ENCODE assay signal across 8 mouse cellular contexts in the genomic region with DNA sequence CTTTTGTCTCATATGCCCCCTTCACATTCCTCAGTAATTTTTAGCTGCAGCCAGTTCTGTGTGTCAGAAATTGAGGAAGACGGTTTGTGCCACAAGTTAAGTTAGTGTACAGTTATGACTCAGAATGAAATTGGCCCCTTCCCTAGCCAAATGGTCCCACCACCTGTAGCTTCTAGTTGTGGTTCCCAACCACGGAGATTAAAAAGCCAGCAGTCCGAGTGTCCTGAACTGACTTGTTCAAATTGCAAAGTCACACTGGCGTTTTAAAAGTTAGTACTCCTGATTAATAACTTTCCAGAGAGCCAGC. TPM values are rescaled to one million over a fixed set of nuclear protein-coding genes. Genes with fewer than 3 reads are reported as not detected.
A peak's percentile ranks its signal among the peaks of the same experiment; 100 is the strongest.
DNase-seq lines count a peak whose midpoint lies in the region; ATAC-seq and TF ChIP-seq lines count a peak whose summit lies in the region.

No protein-coding gene starts in this region.

- no peak for TF ChIP-seq EP300 in heart, postnatal 0 days (IDR thresholded peaks at IDR 0.05; ENCODE audit: low read depth)

- H3K27ac ChIP-seq in heart, postnatal 0 days (ENCODE audit: low read depth): peak overlapping the region; percentile 98
- no peak overlapping the region; the same call in 1 of the 2 replicates for H3K27ac ChIP-seq in lung, embryonic 16.5 days (ENCODE audit: low read length)
- peak overlapping the region; percentile 96 for H3K27ac ChIP-seq in stomach, embryonic 16.5 days (ENCODE audit: low read length)

- H3K36me3 ChIP-seq in heart, postnatal 0 days (replicated peaks; ENCODE audit: control insufficient read depth, insufficient read depth, low read length): peaks cover 9% of the 10 kb centered on the region; the same call in 1 of the 2 replicates
- H3K36me3 ChIP-seq in lung, embryonic 16.5 days (ENCODE audit: control insufficient read depth, insufficient read depth, low read length): no peaks in the 10 kb centered on the region
- peaks cover 2% of the 10 kb centered on the region; the same call in 1 of the 2 replicates for H3K36me3 ChIP-seq in stomach, embryonic 16.5 days (ENCODE audit: control insufficient read depth, insufficient read depth, low read length)

- H3K27me3 ChIP-seq in heart, postnatal 0 days (ENCODE audit: control insufficient read depth, insufficient read depth, low read length): no peaks in the 10 kb centered on the region
- H3K27me3 ChIP-seq in lung, embryonic 16.5 days (ENCODE audit: control insufficient read depth, insufficient read depth, low read depth, low read length): no peaks in the 10 kb centered on the region
- no peaks in the 10 kb centered on the region for H3K27me3 ChIP-seq in stomach, embryonic 16.5 days (ENCODE audit: control insufficient read depth, insufficient read depth, low read length)

- H3K4me1 ChIP-seq in heart, postnatal 0 days (ENCODE audit: control insufficient read depth, insufficient read depth): peaks cover 9% of the 10 kb centered on the region
- H3K4me1 ChIP-seq in lung, embryonic 16.5 days (replicated peaks; ENCODE audit: control insufficient read depth, insufficient read depth, low read length): peaks cover 9% of the 10 kb centered on the region
- H3K4me1 ChIP-seq in stomach, embryonic 16.5 days (ENCODE audit: control insufficient read depth, insufficient read depth, low read length): peaks cover 9% of the 10 kb centered on the region

- peak; percentile 7 to 8 for DNase-seq in kidney, adult 8-10 months
- DNase-seq in kidney, adult 9 months: no peak
- DNase-seq in brain, adult 2 months (ENCODE audit: low read depth, low spot score): peak; percentile 13
- no peak for DNase-seq in heart, postnatal 0 days (ENCODE audit: low spot score)
- no peak for DNase-seq in urinary bladder, postnatal 25 days (ENCODE audit: low spot score)
- DNase-seq in thymus, postnatal 10 days (ENCODE audit: low spot score in 2 of 2): no peak

- TF ChIP-seq CTCF in heart, postnatal 0 days (IDR thresholded peaks at IDR 0.05; ENCODE audit: low read depth): no peak

- H3K9me3 ChIP-seq in heart, postnatal 0 days (replicated peaks; ENCODE audit: control insufficient read depth, low read length): no peaks in the 10 kb centered on the region
- H3K9me3 ChIP-seq in lung, embryonic 16.5 days (ENCODE audit: control insufficient read depth, low read length): no peaks in the 10 kb centered on the region
- no peaks in the 10 kb centered on the region for H3K9me3 ChIP-seq in stomach, embryonic 16.5 days (replicated peaks; ENCODE audit: control insufficient read depth, low read length)

- no peak for ATAC-seq in heart, postnatal 0 days (ENCODE audit: insufficient read depth, low read depth)
- ATAC-seq in lung, embryonic 16.5 days (ENCODE audit: low read depth): no peak
- ATAC-seq in stomach, embryonic 16.5 days (ENCODE audit: insufficient read depth, low FRiP score): no peak

- 9% methylated on average over 4 of the region's 4 CpGs for WGBS in heart, postnatal 0 days
- 5% methylated on average over 4 of the region's 4 CpGs for WGBS in lung, embryonic 16.5 days
- WGBS in stomach, embryonic 16.5 days: 3% methylated on average over 4 of the region's 4 CpGs

- peak overlapping the region; percentile 87 for H3K4me3 ChIP-seq in heart, postnatal 0 days (ENCODE audit: low read depth, low read length)
- H3K4me3 ChIP-seq in lung, embryonic 16.5 days (ENCODE audit: low read length): peak overlapping the region; percentile 90
- H3K4me3 ChIP-seq in stomach, embryonic 16.5 days (replicated peaks; ENCODE audit: low read length): peak overlapping the region; percentile 92

- H3K9ac ChIP-seq in heart, postnatal 0 days (replicated peaks; ENCODE audit: low read depth, low read length): peak overlapping the region; percentile 92
- H3K9ac ChIP-seq in lung, embryonic 16.5 days (ENCODE audit: low read length): peak overlapping the region; percentile 95
- peak overlapping the region; percentile 95 for H3K9ac ChIP-seq in stomach, embryonic 16.5 days (ENCODE audit: low read length)

- peak overlapping the region; percentile 88 for H3K4me2 ChIP-seq in heart, postnatal 0 days (ENCODE audit: low read depth, low read length)
- peak overlapping the region; percentile 47 for H3K4me2 ChIP-seq in lung, embryonic 16.5 days (ENCODE audit: low read depth, low read length)
- peak overlapping the region; percentile 65 for H3K4me2 ChIP-seq in stomach, embryonic 16.5 days (ENCODE audit: low read depth, low read length)

RNA-seq across cellular contexts. Expression of a gene that starts 0.7 kb away (rescaled TPM):
- total RNA-seq in heart, postnatal 0 days (2014; rRNA removed; ENCODE audit: low replicate concordance): 44.7 and 69.5 TPM in 2 replicates
- polyA plus RNA-seq in heart, postnatal 0 days (2015; fragmentation: Nextera tagmentation; extraction: Ambion mirVana): 42.1 and 43.7 TPM in 2 replicates
- 41.9 and 47.8 TPM in 2 replicates for polyA plus RNA-seq in lung, embryonic 16.5 days (2015; fragmentation: Nextera tagmentation; extraction: Ambion mirVana)
- polyA plus RNA-seq in stomach, embryonic 16.5 days (2015; fragmentation: Nextera tagmentation; extraction: Ambion mirVana): 37.3 and 47.7 TPM in 2 replicates

RNA-seq across cellular contexts. Expression of a gene that starts 0.7 kb away (rescaled TPM):
- total RNA-seq in heart, postnatal 0 days (2014; rRNA removed; ENCODE audit: low replicate concordance): 53.8 and 63.5 TPM in 2 replicates
- polyA plus RNA-seq in heart, postnatal 0 days (2015; fragmentation: Nextera tagmentation; extraction: Ambion mirVana): 60.1 and 61.0 TPM in 2 replicates
- 73.0 and 75.0 TPM in 2 replicates for polyA plus RNA-seq in lung, embryonic 16.5 days (2015; fragmentation: Nextera tagmentation; extraction: Ambion mirVana)
- polyA plus RNA-seq in stomach, embryonic 16.5 days (2015; fragmentation: Nextera tagmentation; extraction: Ambion mirVana): 67.2 and 71.0 TPM in 2 replicates

Comparison
In these comparisons a context has a peak if more than half of its experiments do, and no peak if none do; other contexts are left out.
1. DNase-seq: peak in kidney, adult 8-10 months (2 of 2) and brain, adult 2 months (single experiment); none in kidney, adult 9 months (single experiment), heart, postnatal 0 days (single experiment), urinary bladder, postnatal 25 days (single experiment) and thymus, postnatal 10 days (0 of 2).
2. Peak in every context shown above with its lines, with median percentiles within 50 percentile points of each other: H3K4me2 ChIP-seq, H3K4me3 ChIP-seq and H3K9ac ChIP-seq.